Mouse (Mus musculus): ENCODE measurements around the gene Cep170b. TPM values are rescaled to one million over a fixed set of nuclear protein-coding genes. Genes with fewer than 3 reads are reported as not detected.

Gene Cep170b
- polyA plus RNA-seq, 2 experiments = 21.3 to 30.1 TPM

GRCm38 (mm10) chr12:112764991-112765390 is 44.7 kb downstream of the Cep170b start:
- TF ChIP-seq POLR2A (IDR thresholded peaks at IDR 0.05; ENCODE audit: borderline replicate concordance, extremely low read depth, insufficient read depth, insufficient read length) = no peak
- no peak overlapping the region for H3K4me3 ChIP-seq (replicated peaks; ENCODE audit: low read length)
- WGBS = 89% methylated on average over 7 of the region's 7 CpGs
- H3K9me3 ChIP-seq (ENCODE audit: control insufficient read depth, low read length) = no peaks in the 10 kb centered on the region
- ATAC-seq (ENCODE audit: low FRiP score, low read depth) = no peak
- no peaks in the 10 kb centered on the region for H3K4me1 ChIP-seq (ENCODE audit: control insufficient read depth, insufficient read depth, low read length)
- H3K36me3 ChIP-seq (ENCODE audit: control insufficient read depth, insufficient read depth, low read length) = no peaks in the 10 kb centered on the region
- no peak overlapping the region for H3K27ac ChIP-seq (replicated peaks; ENCODE audit: low read depth, low read length)
- no peaks in the 10 kb centered on the region for H3K27me3 ChIP-seq (ENCODE audit: control insufficient read depth, insufficient read depth, low read length)
- no peak overlapping the region for H3K9ac ChIP-seq (ENCODE audit: low read depth, low read length, severe bottlenecking)
- H3K4me2 ChIP-seq (replicated peaks; ENCODE audit: low read depth, low read length, severe bottlenecking) = no peak overlapping the region
- DNase-seq (ENCODE audit: low spot score) = no peak

GRCm38 (mm10) chr12:112766586-112766985 is 46.3 kb downstream of the Cep170b start:
- TF ChIP-seq POLR2A (IDR thresholded peaks at IDR 0.05; ENCODE audit: borderline replicate concordance, extremely low read depth, insufficient read depth, insufficient read length) = no peak
- no peak overlapping the region for H3K4me2 ChIP-seq (replicated peaks; ENCODE audit: low read depth, low read length, severe bottlenecking)
- H3K9me3 ChIP-seq (ENCODE audit: control insufficient read depth, low read length) = no peaks in the 10 kb centered on the region
- no peak overlapping the region for H3K4me3 ChIP-seq (replicated peaks; ENCODE audit: low read length)
- DNase-seq (ENCODE audit: low spot score) (no peak), ATAC-seq (ENCODE audit: low FRiP score, low read depth) (no peak)
- H3K36me3 ChIP-seq (ENCODE audit: control insufficient read depth, insufficient read depth, low read length) = no peaks in the 10 kb centered on the region
- no peaks in the 10 kb centered on the region; the same call in 1 of the 2 replicates for H3K4me1 ChIP-seq (ENCODE audit: control insufficient read depth, insufficient read depth, low read length)
- WGBS = 86% methylated on average over 7 of the region's 7 CpGs
- H3K27ac ChIP-seq (replicated peaks; ENCODE audit: low read depth, low read length) = no peak overlapping the region
- H3K27me3 ChIP-seq (ENCODE audit: control insufficient read depth, insufficient read depth, low read length) = no peaks in the 10 kb centered on the region
- no peak overlapping the region for H3K9ac ChIP-seq (ENCODE audit: low read depth, low read length, severe bottlenecking)

- 93% methylated on average over 16 of the region's 16 CpGs for WGBS
- no peak overlapping the region for H3K4me3 ChIP-seq (replicated peaks; ENCODE audit: low read length)
- DNase-seq (ENCODE audit: low spot score) = no peak
These were observed 47.0 kb downstream of the Cep170b start for GRCm38 (mm10) chr12:112767036-112767890.

GRCm38 (mm10) chr12:112768166-112768565 is 47.9 kb downstream of the Cep170b start:
- Histone ChIP-seq H3K9me3 (ENCODE audit: control insufficient read depth, low read length) (no peaks in the 10 kb centered on the region), H3K27ac (replicated peaks; ENCODE audit: low read depth, low read length) (no peak overlapping the region), H3K9ac (ENCODE audit: low read depth, low read length, severe bottlenecking) (no peak overlapping the region), H3K4me1 (ENCODE audit: control insufficient read depth, insufficient read depth, low read length) (no peaks in the 10 kb centered on the region; the same call in 1 of the 2 replicates), H3K4me2 (replicated peaks; ENCODE audit: low read depth, low read length, severe bottlenecking) (no peak overlapping the region), H3K4me3 (replicated peaks; ENCODE audit: low read length) (no peak overlapping the region), H3K36me3 (ENCODE audit: control insufficient read depth, insufficient read depth, low read length) (no peaks in the 10 kb centered on the region), H3K27me3 (ENCODE audit: control insufficient read depth, insufficient read depth, low read length) (no peaks in the 10 kb centered on the region)
- no peak for TF ChIP-seq POLR2A (IDR thresholded peaks at IDR 0.05; ENCODE audit: borderline replicate concordance, extremely low read depth, insufficient read depth, insufficient read length)
- ATAC-seq (ENCODE audit: low FRiP score, low read depth) (no peak), DNase-seq (ENCODE audit: low spot score) (no peak)
- 84% methylated on average over 8 of the region's 8 CpGs for WGBS

More at GRCm38 (mm10) chr12:112767036-112767890, 47.0 kb downstream of the Cep170b start:
- Histone ChIP-seq H3K27me3 (ENCODE audit: control insufficient read depth, insufficient read depth, low read length) (no peaks in the 10 kb centered on the region), H3K27ac (replicated peaks; ENCODE audit: low read depth, low read length) (no peak overlapping the region), H3K4me2 (replicated peaks; ENCODE audit: low read depth, low read length, severe bottlenecking) (no peak overlapping the region), H3K36me3 (ENCODE audit: control insufficient read depth, insufficient read depth, low read length) (no peaks in the 10 kb centered on the region), H3K9ac (ENCODE audit: low read depth, low read length, severe bottlenecking) (no peak overlapping the region), H3K4me1 (ENCODE audit: control insufficient read depth, insufficient read depth, low read length) (no peaks in the 10 kb centered on the region; the same call in 1 of the 2 replicates), H3K9me3 (ENCODE audit: control insufficient read depth, low read length) (no peaks in the 10 kb centered on the region)
- TF ChIP-seq POLR2A (IDR thresholded peaks at IDR 0.05; ENCODE audit: borderline replicate concordance, extremely low read depth, insufficient read depth, insufficient read length) = no peak
- no peak for ATAC-seq (ENCODE audit: low FRiP score, low read depth)

GRCm38 (mm10) chr12:112769031-112769430 is 48.8 kb downstream of the Cep170b start:
- DNase-seq (ENCODE audit: low spot score) = no peak
- no peaks in the 10 kb centered on the region; the same call in 1 of the 2 replicates for H3K4me1 ChIP-seq (ENCODE audit: control insufficient read depth, insufficient read depth, low read length)
- H3K4me2 ChIP-seq (replicated peaks; ENCODE audit: low read depth, low read length, severe bottlenecking) = no peak overlapping the region
- no peak overlapping the region for H3K9ac ChIP-seq (ENCODE audit: low read depth, low read length, severe bottlenecking)
- no peak overlapping the region for H3K4me3 ChIP-seq (replicated peaks; ENCODE audit: low read length)
- no peaks in the 10 kb centered on the region for H3K27me3 ChIP-seq (ENCODE audit: control insufficient read depth, insufficient read depth, low read length)
- 80% methylated on average over 6 of the region's 6 CpGs for WGBS
- no peak overlapping the region for H3K27ac ChIP-seq (replicated peaks; ENCODE audit: low read depth, low read length)
- H3K9me3 ChIP-seq (ENCODE audit: control insufficient read depth, low read length) = no peaks in the 10 kb centered on the region
- H3K36me3 ChIP-seq (ENCODE audit: control insufficient read depth, insufficient read depth, low read length) = no peaks in the 10 kb centered on the region
- no peak for ATAC-seq (ENCODE audit: low FRiP score, low read depth)
- TF ChIP-seq POLR2A (IDR thresholded peaks at IDR 0.05; ENCODE audit: borderline replicate concordance, extremely low read depth, insufficient read depth, insufficient read length) = no peak
